Mouse (Mus musculus) kidney, adult 2 months (tissue): ENCODE measurements around the gene Tnfrsf18.

Experiments
- CTCF ChIP-seq: fragments of 200-500 bp; conservative IDR thresholded peaks from 2 replicates; pipeline ENCODE4 v1.5.1; 2011; ENCODE audit warnings: low read depth, mild to moderate bottlenecking, control low read depth, low read length, moderate library complexity, mixed read lengths; ENCODE audit not compliant: insufficient read depth, insufficient read length
- POLR2A ChIP-seq: fragments of 200-500 bp; IDR thresholded peaks from one replicate; pipeline ENCODE4 v1.6.1; 2011; ENCODE audit warnings: low read depth, low read length, control low read depth

- no peak for TF ChIP-seq CTCF
- TF ChIP-seq POLR2A, result no peak
Measured at GRCm38 (mm10) chr4:156059261-156059660, 33.3 kb downstream of the Tnfrsf18 start, which contains the start of gene Ttll10.
